Mouse (Mus musculus) mouse trophoblast stem cell (cell line): Measurements from ENCODE around the gene F12.
"Not testable (repeated sequence)": the region's sequence is repeated elsewhere in the genome, so short reads cannot be mapped to it uniquely, and the experiment has no call there.

ENCODE experiments used
- in situ Hi-C, 2 experiments: fragments of 300-500 bp; cut with MseI, MboI; formaldehyde crosslinking; loops; 2 replicates in 1 of 2; 3 replicates in 1 of 2; pipeline ENCODE4 v1.15.1; 2025

F12 gene

GRCm38 (mm10) chr13:55450511-55450980 lies 24.0 kb upstream of the F12 start:
- in situ Hi-C loops: no loop called here

GRCm38 (mm10) chr13:55449679-55450441 lies 23.3 kb upstream of the F12 start:
- in situ Hi-C loops: no loop called here

- in situ Hi-C loops: no loop called here
These were observed 22.6 kb upstream of the F12 start for GRCm38 (mm10) chr13:55449205-55449604.

GRCm38 (mm10) chr13:55448131-55448530 lies 21.5 kb upstream of the F12 start:
- in situ Hi-C loops: no loop called here

GRCm38 (mm10) chr13:55447543-55447943 lies 20.9 kb upstream of the F12 start:
- in situ Hi-C loops: no loop called here

- in situ Hi-C loops: no loop called here
These were observed 20.0 kb upstream of the F12 start for GRCm38 (mm10) chr13:55446483-55447105.

GRCm38 (mm10) chr13:55445361-55446091 lies 18.9 kb upstream of the F12 start:
- in situ Hi-C loops: no loop called here

- in situ Hi-C loops: no loop called here
These were observed 18.3 kb upstream of the F12 start, which contains the start of gene Grk6 for GRCm38 (mm10) chr13:55444937-55445315. Grk6 (plus strand) TSS chr13:55445072.

- in situ Hi-C loops: no loop called here
These were observed 17.8 kb upstream of the F12 start for GRCm38 (mm10) chr13:55444286-55444936.

- in situ Hi-C loops: no loop called here
These were observed 17.2 kb upstream of the F12 start for GRCm38 (mm10) chr13:55443799-55444285.

GRCm38 (mm10) chr13:55437111-55437629 lies 10.6 kb upstream of the F12 start:
- in situ Hi-C loops: not testable (repeated sequence)

GRCm38 (mm10) chr13:55431889-55432685 lies 5.5 kb upstream of the F12 start:
- in situ Hi-C loops: no loop called here

- in situ Hi-C loops: no loop called here
These were observed 4.0 kb upstream of the F12 start for GRCm38 (mm10) chr13:55430566-55430965.

- in situ Hi-C loops: no loop called here
These were observed 2.8 kb upstream of the F12 start for GRCm38 (mm10) chr13:55429226-55429888.

- in situ Hi-C loops: no loop called here
These were observed 5.4 kb downstream of the F12 start for GRCm38 (mm10) chr13:55420933-55421800.

- in situ Hi-C loops: no loop called here
These were observed 6.3 kb downstream of the F12 start for GRCm38 (mm10) chr13:55420018-55420932.

- in situ Hi-C loops: loop anchor here in 1 of 2 experiments (5.0 kb wide), 1 partner anchor 48 kb away; no protein-coding TSS in a partner anchor
These were observed 7.5 kb downstream of the F12 start for GRCm38 (mm10) chr13:55419142-55419541.

GRCm38 (mm10) chr13:55418004-55418403 lies 8.6 kb downstream of the F12 start:
- in situ Hi-C loops: loop anchor here in 1 of 2 experiments (5.0 kb wide), 1 partner anchor 49 kb away; no protein-coding TSS in a partner anchor
